Mouse (Mus musculus) cerebellum, postnatal 14 days (tissue): ENCODE results near the gene BC107364.
"Not testable (repeated sequence)": the region's sequence is repeated elsewhere in the genome, so short reads cannot be mapped to it uniquely, and the experiment has no call there.

Source experiments
- DNase-seq, 2 experiments: peaks; one replicate each; pipeline ENCODE4 v3.0.0; 2021; ENCODE audit warnings: mixed read lengths in 2 of 2

The BC107364 gene

DNA sequence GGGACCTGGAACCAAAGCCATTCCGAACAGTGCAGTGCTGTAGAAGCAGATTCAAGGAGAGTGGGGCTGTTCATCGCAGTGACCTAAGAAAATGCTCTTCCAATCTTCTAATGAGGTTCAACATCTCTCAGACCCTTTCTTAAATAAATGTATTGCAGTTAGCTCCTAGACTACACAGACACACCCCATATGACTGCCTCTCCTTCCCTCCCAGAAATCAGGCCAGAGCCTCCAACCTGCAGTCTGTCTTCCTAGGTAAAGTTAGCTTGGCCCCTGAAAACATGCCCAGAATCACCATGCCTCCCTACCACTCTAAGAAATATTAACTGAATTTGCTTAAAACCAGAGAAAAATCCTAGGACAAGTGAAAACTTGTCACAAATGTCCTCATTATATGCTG, 33.3 kb upstream of the BC107364 start:
- DNase-seq: no peak

DNA sequence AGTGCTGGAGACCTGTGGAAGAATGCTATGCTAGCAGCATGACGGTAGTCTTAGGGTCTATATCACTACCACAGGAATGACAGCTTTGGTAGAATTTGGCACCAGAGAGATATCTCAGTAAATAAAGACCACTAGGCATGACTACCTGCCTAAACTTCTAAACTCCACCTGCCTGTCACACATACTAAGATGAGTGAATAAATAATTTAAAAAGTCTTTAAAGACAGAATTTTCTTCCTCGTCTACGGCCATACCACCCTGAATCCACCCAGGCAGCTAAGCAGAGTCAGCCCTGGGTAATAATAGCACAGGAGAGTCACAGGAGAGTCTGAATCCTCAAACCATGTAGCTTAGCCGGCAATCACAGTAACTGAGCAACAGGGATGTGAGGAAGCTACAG, 32.8 kb upstream of the BC107364 start:
- DNase-seq: no peak

DNA sequence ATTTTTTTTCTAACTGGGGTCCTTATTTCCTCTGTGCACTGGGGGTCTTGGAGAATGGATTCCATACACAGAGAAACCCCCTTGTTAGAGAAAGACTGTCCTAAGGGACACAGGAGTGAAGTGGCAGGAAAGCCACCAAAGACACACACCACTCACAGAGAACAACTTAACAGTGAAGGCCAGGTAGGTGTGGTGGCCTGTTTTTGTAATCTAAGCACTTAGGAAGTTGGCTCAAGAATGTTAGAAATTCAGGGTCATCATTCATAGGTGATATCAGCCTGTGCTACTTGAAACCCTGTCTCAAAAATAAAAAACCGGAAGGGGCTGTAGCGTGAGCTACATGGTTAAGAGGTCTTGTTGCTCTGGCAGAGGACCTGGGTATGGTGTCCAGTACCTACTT, 31.8 kb upstream of the BC107364 start:
- DNase-seq: no peak

DNA sequence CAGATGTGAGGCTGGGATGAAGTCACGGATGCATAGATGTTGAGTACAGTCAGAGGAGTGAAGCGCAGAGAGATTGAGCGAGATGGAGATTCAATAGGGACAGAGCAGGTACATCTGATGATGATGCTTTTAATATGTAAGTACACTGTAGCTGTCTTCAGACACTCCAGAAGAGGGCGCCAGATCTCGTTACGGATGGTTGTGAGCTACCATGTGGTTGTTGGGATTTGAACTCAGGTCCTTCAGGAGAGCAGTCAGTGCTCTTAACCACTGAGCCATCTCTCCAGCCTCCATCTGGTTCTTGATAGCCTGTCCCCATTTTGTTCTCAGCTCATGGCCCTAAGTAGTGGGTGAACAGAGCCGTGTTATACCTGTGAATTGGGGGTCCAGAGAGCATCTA, 30.9 kb upstream of the BC107364 start:
- DNase-seq: not testable (repeated sequence)

DNA sequence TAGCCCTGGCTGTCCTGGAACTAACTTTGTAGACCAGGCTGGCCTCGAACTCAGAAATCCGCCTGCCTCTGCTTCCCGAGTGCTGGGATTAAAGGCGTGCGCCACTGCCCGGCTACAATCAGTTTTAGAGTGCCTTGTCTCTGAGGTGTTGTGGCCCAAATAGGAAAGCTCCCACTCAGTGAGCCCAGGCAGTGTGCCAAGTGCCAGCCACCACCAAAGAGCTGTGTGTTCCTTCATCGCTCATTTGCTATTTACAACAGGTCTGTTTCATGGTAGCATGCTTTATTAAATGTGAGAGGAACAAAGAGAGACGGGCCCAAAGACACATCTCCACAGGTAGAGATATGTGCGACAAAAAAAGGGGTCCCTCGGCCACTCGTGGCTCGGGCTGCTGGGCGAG, 30.3 kb upstream of the BC107364 start:
- DNase-seq: no peak

DNA sequence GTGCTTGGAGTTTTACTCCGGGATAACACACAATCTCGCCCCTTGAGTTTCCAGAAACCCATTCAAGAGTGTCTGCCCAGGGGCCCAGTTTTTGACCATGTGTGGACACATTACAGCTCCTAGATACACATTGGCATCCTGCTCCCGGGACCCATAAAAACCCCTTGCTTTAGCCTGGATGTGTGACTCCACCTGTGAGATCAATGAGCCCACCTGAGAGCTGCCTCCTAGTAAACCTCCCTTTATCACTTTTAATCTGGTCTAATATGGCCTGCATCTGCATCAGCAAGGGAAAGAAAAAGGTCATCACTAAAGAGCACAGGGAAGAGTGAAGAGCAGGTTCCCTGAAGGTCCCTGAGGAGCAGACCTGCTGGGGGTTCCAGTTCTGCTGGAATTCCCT, 29.8 kb upstream of the BC107364 start:
- DNase-seq: no peak

DNA sequence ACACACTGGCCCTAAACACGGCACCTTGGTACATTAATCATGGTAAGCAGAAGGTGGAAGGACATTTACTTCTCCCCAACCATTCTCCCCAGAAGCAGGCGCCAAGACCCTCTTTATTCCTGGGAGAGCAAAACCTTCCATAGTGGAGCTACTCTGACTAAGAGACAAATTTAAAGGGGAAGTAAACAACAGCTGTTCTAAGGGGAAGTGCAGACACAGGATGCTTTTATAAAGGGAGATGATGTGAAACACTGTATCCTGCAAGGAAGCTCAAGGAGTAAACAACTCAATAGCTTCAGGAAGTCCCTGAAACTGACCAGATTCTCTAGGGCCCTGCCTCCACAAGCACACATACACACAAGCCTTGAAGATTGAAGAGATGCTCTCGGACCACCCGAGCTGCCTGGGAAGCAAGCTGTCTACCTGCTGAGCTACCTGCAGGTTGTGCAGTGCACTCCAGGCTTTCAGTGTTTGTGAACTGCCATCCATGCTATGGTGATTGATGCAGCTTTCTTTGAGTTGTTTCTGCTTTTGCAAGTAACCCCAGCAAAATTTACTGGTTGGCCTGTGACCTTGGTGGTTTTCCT, 28.7 kb upstream of the BC107364 start:
- DNase-seq: no peak

DNA sequence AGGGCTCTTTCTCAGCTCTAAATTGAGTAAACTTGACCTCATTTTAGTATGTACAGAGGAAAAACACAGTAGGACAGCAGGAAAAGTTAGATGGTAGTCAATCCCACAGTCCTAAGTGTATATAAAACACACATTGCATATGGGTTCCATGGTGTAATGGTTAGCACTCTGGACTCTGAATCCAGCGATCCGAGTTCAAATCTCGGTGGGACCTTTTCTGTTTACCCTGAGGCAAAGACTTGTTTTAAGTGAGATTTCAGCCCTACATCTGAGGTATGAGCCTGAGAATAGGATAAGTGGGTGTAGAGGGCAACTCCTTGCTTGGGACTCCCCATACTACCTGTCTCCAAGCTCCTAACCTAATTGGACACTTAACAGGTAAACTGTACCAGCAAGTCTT, 27.1 kb upstream of the BC107364 start:
- no peak for DNase-seq

DNA sequence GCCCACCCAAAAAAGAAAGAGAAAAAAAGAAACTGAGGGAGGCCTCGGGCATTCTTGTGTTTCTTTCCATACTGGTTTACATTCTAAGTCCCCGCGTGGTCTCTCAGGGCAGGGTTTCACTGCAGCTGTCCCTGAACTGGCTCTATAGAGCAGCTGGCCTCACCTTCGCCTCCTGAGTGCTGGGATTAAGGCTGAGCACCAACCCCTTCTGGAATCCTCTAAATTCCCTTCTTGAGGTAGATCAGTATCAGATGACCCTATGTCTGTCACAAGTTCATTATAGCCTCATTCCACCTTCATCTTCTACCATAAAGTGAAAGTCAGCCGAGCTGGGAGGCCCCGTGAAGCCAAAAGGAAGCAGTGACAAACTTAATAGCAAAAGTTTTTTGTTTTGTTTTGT, 25.5 kb upstream of the BC107364 start:
- DNase-seq: no peak

DNA sequence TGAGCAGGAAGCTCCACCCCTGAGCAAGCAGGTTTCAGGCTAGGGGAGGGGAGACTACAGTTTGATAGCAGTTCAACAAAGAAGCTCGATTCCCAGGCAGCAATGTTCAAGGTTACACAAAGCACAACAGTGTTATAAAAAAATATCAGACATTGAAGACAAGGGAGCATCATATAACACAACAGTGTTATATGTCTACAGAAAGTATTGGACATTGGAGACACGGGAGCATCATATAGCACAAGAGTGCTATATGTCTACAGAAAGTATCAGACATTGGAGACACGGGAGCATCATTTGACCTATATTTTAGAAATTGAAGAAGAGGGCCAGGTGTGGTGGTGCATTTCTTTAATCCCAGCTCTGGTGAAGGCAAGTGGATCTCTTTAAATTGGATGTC, 25.0 kb upstream of the BC107364 start:
- DNase-seq: no peak

DNA sequence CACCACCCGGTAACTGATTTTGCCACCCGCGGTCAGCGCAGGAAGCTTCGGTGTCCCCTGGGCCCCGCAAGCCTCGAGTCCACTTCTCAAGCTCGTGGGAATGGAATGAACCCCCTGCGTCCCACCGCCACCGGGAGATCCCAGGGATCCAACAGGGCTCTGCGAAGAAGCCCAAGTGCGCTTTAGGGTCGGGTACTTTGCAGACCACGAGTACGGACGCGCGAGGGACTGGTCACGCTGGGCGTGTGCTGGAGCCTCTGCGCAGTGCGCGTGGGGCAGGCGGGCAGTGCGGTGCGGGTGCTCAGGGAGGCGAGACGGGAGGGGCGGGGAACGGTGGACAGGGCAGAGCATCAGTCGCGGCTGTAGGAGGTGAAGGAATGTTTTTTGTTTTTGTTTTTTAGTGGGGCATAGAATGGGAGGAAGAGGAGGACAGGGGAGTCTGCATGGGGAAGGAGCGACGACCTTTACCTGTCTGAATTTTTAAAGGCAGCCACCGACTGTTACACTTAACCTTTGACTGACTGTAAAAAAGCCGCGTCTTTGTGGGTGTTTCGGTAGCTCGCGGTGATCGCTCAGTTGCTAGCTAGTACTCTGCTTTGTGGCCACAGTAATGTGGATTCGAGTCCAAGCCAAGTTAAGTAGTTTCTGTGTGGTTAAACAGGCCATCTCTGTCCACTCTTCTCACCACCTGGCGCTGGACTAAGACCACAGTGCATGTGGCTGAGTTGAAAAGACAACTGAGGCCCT, 23.0 kb upstream of the BC107364 start:
- no peak for DNase-seq

DNA sequence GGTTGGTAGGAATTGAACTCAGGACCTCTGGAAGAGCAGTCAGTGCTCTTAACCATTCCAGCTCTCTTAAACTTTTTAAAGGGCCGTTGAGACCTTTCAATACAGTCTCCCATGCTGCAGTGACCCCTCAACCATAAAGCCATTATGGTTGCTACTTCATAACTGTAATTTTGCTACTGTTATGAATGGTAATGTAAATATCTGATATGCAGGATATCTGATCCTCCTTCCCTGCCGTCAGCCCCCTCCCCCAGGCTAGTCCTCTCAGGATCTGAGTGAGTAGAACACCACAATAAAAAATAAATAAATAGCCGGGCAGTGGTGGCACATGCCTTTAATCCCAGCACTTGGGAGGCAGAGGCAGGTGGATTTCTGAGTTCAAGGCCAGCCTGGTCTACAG, 21.4 kb upstream of the BC107364 start:
- DNase-seq: not testable (repeated sequence)

DNA sequence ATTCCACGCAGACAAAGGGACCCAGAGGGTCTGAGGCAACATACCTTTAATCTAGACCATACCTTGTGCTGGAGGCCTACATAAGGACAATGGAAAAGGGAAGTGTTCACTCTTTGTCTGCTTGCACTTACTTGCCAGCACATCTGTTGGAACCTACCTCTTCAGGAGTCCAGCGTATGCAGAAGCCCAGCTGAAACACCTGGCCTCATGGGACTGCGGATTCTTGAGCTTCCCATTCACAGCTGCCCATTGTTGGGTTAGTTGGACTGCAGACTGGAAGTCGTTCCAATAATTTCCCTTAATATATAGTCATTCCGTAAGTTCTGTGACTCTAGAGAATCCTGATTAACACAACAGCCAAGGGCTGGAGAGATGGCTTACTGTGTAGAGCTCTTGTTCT, 20.0 kb upstream of the BC107364 start:
- DNase-seq: no peak

DNA sequence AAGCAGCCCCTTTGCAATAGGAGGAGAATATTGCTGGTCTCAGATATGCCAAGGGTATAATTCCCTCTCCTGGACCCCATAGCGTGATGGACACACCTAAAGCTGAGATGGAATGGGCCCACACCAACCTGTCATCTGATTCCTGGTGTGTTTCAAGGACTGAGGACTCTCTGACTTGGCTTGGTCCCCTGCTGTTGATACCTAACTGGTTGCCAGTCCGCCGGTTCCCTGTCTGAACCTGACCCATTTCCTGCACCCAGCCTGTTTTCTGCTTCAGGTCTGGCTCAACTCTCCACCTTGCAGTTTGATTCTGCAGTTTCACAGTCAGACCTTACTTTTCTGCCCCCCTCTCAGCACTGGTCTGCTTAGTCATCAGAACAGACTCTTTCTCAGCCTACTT, 17.5 kb upstream of the BC107364 start:
- no peak for DNase-seq

DNA sequence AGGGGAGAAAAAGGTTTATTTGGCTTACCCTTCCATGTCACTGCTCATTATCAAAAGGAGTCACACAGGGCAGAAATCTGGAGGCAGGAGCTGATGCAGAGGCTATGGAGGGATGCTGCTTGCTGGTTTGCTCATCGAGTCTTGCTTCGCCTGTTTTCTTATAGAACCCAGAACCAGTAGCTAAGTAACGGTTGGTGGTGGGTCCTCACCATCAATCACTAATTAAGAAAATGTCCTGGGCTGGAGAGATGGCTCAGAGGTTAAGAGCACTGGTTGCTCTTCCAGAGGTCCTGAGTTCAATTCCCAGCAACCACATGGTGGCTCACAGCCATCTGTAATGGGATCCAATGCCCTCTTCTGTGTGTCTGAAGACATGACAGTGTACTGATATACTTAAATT, 16.2 kb upstream of the BC107364 start:
- not testable (repeated sequence) for DNase-seq

DNA sequence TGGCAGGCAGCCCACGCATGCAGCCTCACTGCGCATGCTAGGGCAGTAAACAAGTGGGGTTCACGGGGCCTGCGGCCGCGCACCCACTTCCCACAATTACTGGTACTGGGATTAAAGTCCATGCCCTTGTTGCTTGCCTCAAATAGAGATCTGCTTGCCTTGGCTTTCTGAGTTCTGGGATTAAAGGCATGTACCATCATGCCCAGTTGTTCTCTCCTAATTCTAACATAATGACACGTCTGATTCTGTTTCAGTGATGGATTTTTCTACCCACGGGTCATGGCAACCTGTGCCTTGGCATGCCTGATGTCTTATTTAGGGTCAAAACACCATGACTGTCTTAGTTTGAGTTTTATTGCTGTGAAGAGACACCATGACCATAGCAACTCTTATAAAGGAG, 15.5 kb upstream of the BC107364 start:
- no peak for DNase-seq

DNA sequence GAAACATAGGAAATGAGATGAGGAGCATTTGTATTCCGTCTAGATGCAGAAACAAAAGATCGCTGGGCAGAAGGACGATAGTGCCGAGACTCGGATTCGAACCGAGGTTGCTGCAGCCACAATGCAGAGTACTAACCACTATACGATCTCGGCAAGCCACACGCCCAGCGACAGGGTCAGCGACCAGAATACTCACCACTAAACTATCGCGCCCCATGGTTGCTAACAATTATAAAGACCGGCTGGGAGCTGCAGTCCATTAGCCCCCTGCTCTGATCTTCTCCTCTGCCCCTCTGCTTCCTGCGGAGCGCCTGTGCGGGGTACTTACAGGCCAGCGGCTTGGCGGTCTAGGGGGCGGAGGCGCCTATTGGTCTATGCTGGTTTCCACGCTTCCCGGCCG, 11.8 kb upstream of the BC107364 start:
- no peak for DNase-seq

DNA sequence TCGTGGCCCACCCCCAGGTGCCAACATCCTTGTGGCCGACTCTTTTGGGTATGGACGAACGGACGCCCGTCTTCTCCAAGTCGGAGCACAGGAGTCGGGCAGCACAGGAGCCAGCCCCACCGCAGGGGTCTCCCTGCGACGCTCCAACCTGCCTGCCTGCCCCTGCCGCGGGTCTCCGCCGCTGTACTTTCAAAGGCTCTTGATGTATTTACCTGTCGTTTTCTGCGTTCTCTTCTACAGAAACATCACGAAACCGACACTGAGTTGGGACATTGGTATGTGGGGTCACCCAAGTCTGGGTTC, 8.4 kb upstream of the BC107364 start:
- DNase-seq: not testable (repeated sequence)

DNA sequence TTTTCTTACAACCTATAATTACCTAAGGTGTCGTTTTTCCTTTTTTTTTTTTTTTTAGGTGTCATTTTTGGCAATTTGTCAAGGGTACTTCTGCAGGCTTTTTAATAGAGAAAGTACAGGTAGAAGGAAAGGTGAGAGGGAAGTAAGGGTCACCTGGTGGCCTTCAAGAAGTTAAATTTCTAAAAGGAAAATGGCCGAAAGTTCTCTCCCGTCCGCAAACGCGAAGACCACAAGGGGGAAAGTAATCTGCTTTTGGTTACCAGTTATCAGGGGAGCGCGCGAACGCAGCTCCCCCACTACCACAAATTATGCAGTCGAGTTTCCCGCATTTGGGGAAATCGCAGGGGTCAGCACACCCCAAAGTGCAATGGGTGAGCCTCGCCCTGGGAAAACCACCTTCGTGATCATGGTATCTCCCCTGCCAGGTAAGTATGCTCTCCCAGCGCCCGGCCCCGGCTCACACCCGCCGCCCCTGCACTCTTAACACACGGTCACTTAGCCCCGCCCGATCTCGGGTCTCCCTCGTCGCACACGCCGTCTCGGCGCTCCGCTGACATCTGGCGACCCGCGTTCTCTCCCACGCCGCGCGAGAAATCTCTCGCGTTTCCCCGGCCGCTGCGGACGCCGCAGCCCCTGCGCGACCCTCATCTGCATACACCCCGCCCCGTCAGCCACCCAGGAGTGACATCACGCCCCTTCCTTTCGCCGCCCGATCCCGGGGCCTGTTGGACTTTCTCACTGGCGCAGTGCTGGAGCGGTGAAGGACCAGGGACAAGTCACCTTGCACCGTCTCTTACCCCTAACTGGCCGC, 7.9 kb upstream of the BC107364 start:
- DNase-seq: not testable (repeated sequence)

DNA sequence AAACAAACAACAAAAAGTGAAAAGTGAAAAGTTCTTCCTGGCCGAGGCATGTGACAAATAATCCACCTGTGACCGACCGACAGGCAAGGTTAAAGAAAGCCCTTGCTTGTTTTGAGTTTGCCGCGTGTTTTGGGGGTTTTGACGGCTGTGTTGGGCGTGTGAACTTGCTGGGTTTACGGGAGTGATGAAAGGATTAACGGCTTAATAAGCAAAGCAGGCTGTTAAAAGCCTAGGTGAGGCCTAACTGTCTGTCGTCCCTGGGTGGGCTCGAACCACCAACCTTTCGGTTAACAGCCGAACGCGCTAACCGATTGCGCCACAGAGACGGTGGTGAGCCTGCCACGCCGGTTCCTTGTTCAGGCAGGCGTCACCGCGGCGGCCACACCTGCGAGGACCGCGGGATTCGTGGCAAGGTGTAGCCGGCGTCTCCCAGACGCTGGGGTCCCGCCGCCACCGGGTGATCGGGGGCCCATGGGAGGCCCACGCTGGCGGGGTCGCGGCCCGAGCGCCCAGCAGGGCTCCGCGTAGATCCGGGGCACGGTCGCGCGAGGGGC, 6.9 kb upstream of the BC107364 start:
- not testable (repeated sequence) for DNase-seq

DNA sequence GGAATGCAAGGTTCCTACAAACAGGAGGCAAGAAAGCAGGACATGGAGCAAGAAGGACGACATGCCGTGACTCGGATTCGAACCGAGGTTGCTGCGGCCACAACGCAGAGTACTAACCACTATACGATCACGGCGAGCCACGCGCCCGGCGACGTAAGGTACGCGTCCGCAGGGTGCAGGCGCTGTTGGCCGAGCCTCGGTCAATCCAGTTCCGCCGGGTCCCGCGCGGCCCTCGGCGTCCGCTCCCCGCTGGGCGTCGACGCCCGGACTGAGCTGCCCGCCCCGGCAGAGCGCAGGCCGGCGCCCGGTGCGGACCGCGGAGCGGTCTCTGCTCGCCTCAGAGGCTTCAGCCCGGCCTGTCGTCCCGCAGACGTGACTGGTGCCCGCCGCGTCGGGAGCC, 5.9 kb upstream of the BC107364 start:
- not testable (repeated sequence) for DNase-seq

DNA sequence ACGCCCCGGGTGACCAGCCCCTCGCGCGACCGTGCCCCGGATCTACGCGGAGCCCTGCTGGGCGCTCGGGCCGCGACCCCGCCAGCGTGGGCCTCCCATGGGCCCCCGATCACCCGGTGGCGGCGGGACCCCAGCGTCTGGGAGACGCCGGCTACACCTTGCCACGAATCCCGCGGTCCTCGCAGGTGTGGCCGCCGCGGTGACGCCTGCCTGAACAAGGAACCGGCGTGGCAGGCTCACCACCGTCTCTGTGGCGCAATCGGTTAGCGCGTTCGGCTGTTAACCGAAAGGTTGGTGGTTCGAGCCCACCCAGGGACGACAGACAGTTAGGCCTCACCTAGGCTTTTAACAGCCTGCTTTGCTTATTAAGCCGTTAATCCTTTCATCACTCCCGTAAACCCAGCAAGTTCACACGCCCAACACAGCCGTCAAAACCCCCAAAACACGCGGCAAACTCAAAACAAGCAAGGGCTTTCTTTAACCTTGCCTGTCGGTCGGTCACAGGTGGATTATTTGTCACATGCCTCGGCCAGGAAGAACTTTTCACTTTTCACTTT, 847 bp downstream of the BC107364 start:
- not testable (repeated sequence) for DNase-seq

DNA sequence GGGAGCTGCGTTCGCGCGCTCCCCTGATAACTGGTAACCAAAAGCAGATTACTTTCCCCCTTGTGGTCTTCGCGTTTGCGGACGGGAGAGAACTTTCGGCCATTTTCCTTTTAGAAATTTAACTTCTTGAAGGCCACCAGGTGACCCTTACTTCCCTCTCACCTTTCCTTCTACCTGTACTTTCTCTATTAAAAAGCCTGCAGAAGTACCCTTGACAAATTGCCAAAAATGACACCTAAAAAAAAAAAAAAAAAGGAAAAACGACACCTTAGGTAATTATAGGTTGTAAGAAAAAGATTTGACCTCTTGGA, 1.6 kb downstream of the BC107364 start:
- not testable (repeated sequence) for DNase-seq
